ENCODE assay signal across 19 mouse cellular contexts in genomic region chr3:115844566-115844965, GRCm38 (mm10). TPM values are rescaled to one million over a fixed set of nuclear protein-coding genes. Genes with fewer than 3 reads are reported as not detected.
A peak's percentile ranks its signal among the peaks of the same experiment; 100 is the strongest.
DNase-seq lines count a peak whose midpoint lies in the region; ATAC-seq lines count a peak whose summit lies in the region.
"Had no signal": no experiment of that assay in that cellular context is flagged by ENCODE, and none has a peak within 500 bp of the region (broad histone marks: within the 10 kb centered on the region; RNA-seq: fewer than 3 reads in every experiment).

No protein-coding gene starts in this region.

- peak; percentile 32 for DNase-seq in embryo, embryonic 10.5 days (ENCODE audit: low spot score)
- no peak for DNase-seq in embryo, embryonic 11 days
- DNase-seq in layer of hippocampus, adult 9-11 months: peak; percentile 42
- no peak for DNase-seq in layer of hippocampus, adult 9-10 months (ENCODE audit: low spot score)
- DNase-seq in adipocyte (ENCODE audit: low spot score): peak; percentile 66
- peak; percentile 73 for DNase-seq in forebrain, embryonic 14.5 days (ENCODE audit: low spot score)
- no peak for DNase-seq in liver, embryonic 11.5 days (ENCODE audit: low spot score)
- DNase-seq: adrenal gland, postnatal 14 days; cerebellum, adult 9-11 months; gastrocnemius, postnatal 36 days; heart, postnatal 4 days; kidney, adult 8-10 months; kidney, postnatal 25 days; thymus, postnatal 14 days had no signal

- H3K4me1 ChIP-seq in forebrain, embryonic 14.5 days (ENCODE audit: control insufficient read depth, insufficient read depth, low read length): 0 out of 2 replicates have a peak, but pooled peaks cover 3% of the 10 kb centered on the region
- H3K4me1 ChIP-seq in liver, embryonic 11.5 days (replicated peaks; ENCODE audit: control insufficient read depth, insufficient read depth, low read length): no peaks in the 10 kb centered on the region
- H3K4me1 ChIP-seq: heart, embryonic 13.5 days; limb, embryonic 12.5 days; midbrain, embryonic 15.5 days had no signal

- H3K36me3 ChIP-seq in forebrain, embryonic 14.5 days (ENCODE audit: control insufficient read depth, insufficient read depth, low read length): no peaks in the 10 kb centered on the region
- H3K36me3 ChIP-seq in liver, embryonic 11.5 days (ENCODE audit: control insufficient read depth, insufficient read depth, low read length): no peaks in the 10 kb centered on the region
- H3K36me3 ChIP-seq: heart, embryonic 13.5 days; limb, embryonic 12.5 days; midbrain, embryonic 15.5 days had no signal

- WGBS in forebrain, embryonic 14.5 days: 22% methylated on average over 3 of the region's 3 CpGs
- 82% methylated on average over 3 of the region's 3 CpGs for WGBS in liver, embryonic 11.5 days

- no peak overlapping the region for H3K4me2 ChIP-seq in forebrain, embryonic 14.5 days (ENCODE audit: low read length)
- H3K4me2 ChIP-seq in liver, embryonic 11.5 days: no peak overlapping the region
- H3K4me2 ChIP-seq: heart, embryonic 13.5 days; limb, embryonic 12.5 days; midbrain, embryonic 15.5 days had no signal

- H3K27ac ChIP-seq in forebrain, embryonic 14.5 days (ENCODE audit: low read depth, low read length): no peak overlapping the region
- no peak overlapping the region for H3K27ac ChIP-seq in liver, embryonic 11.5 days (ENCODE audit: low read depth, low read length)
- H3K27ac ChIP-seq: heart, embryonic 13.5 days; limb, embryonic 12.5 days; liver, embryonic 14.5 days; midbrain, embryonic 15.5 days had no signal

- no peak overlapping the region for H3K9ac ChIP-seq in forebrain, embryonic 14.5 days (ENCODE audit: low read length)
- no peak overlapping the region for H3K9ac ChIP-seq in liver, embryonic 11.5 days (ENCODE audit: low read depth, low read length)
- H3K9ac ChIP-seq: heart, embryonic 13.5 days; limb, embryonic 12.5 days; liver, embryonic 14.5 days; midbrain, embryonic 15.5 days had no signal

- peak; percentile 83 for ATAC-seq in forebrain, embryonic 14.5 days
- ATAC-seq in liver, embryonic 11.5 days (replicated peaks; ENCODE audit: low FRiP score): no peak
- ATAC-seq: inflammation-experienced regulatory T-cells, adult 6 months; midbrain, embryonic 15.5 days had no signal

- H3K27me3 ChIP-seq in forebrain, embryonic 14.5 days (replicated peaks; ENCODE audit: control insufficient read depth, insufficient read depth, low read length): no peaks in the 10 kb centered on the region
- no peaks in the 10 kb centered on the region for H3K27me3 ChIP-seq in liver, embryonic 11.5 days (replicated peaks; ENCODE audit: control insufficient read depth, insufficient read depth, low read length)
- H3K27me3 ChIP-seq: heart, embryonic 13.5 days; limb, embryonic 12.5 days; midbrain, embryonic 15.5 days had no signal

- H3K4me3 ChIP-seq in forebrain, embryonic 14.5 days (ENCODE audit: low read depth, low read length): no peak overlapping the region
- no peak overlapping the region for H3K4me3 ChIP-seq in liver, embryonic 11.5 days (ENCODE audit: low read depth, low read length)
- H3K4me3 ChIP-seq: heart, embryonic 13.5 days; limb, embryonic 12.5 days; midbrain, embryonic 15.5 days had no signal

- H3K9me3 ChIP-seq in forebrain, embryonic 14.5 days (replicated peaks; ENCODE audit: control insufficient read depth, low read length): no peaks in the 10 kb centered on the region
- H3K9me3 ChIP-seq in liver, embryonic 11.5 days (ENCODE audit: control insufficient read depth, low read length): no peaks in the 10 kb centered on the region
- H3K9me3 ChIP-seq: heart, embryonic 13.5 days; limb, embryonic 12.5 days; midbrain, embryonic 15.5 days had no signal

RNA-seq across cellular contexts. Expression of gene Dph5, which starts 43.1 kb away (rescaled TPM):
- polyA plus RNA-seq in forebrain, embryonic 14.5 days (2014; fragmentation: Nextera tagmentation; extraction: Ambion mirVana): 24.6 and 27.4 TPM in 2 replicates
- 49.3 and 50.6 TPM in 2 replicates for polyA plus RNA-seq in liver, embryonic 11.5 days (2014; fragmentation: Nextera tagmentation; extraction: Ambion mirVana)

Comparison
In these comparisons a context has a peak if more than half of its experiments do, and no peak if none do; other contexts are left out.
1. DNase-seq: peak in embryo, embryonic 10.5 days (single experiment), layer of hippocampus, adult 9-11 months (single experiment), adipocyte (single experiment) and forebrain, embryonic 14.5 days (single experiment); none in embryo, embryonic 11 days (single experiment), layer of hippocampus, adult 9-10 months (single experiment) and liver, embryonic 11.5 days (single experiment).